Mouse (Mus musculus) embryonic fibroblast, embryonic 13.5 days (primary cell): Measurements from ENCODE around the gene Adgrg5. TPM values are rescaled to one million over a fixed set of nuclear protein-coding genes. Genes with fewer than 3 reads are reported as not detected.

ENCODE experiments used
- H3K27ac ChIP-seq: 2 replicates; pipeline ENCODE4 v1.5.1; 2012; ENCODE audit warnings: low read length, control low read depth, inconsistent platforms; ENCODE audit not compliant: insufficient read depth
- H3K4me1 ChIP-seq: 2 replicates; pipeline ENCODE4 v1.6.1; 2011; ENCODE audit warnings: low read length; ENCODE audit not compliant: control insufficient read depth, insufficient read depth
- H3K4me3 ChIP-seq: 2 replicates; pipeline ENCODE4 v1.5.1; 2011; ENCODE audit warnings: mild to moderate bottlenecking, control low read depth, low read length; ENCODE audit not compliant: insufficient read depth
- CTCF ChIP-seq: IDR thresholded peaks from 2 replicates; pipeline ENCODE4 v1.5.1; 2011; ENCODE audit warnings: mild to moderate bottlenecking, control low read depth, low read length, moderate library complexity, borderline replicate concordance; ENCODE audit not compliant: insufficient read depth
- POLR2A ChIP-seq: IDR thresholded peaks from 2 replicates; pipeline ENCODE4 v1.6.1; 2011; ENCODE audit warnings: low read depth, mild to moderate bottlenecking, control low read depth, low read length, moderate library complexity
- polyA plus RNA-seq: library from polyadenylated mRNA; stranded (reverse); fragments of >200 nt; gene quantifications from 2 replicates; pipeline ENCODE4 v1.2.4, GENCODE M21; 2011; ENCODE audit warnings: low read depth; ENCODE audit not compliant: missing spikeins, insufficient read length

The Adgrg5 gene
- polyA plus RNA-seq, 1 experiment, result 0.49 TPM

DNA sequence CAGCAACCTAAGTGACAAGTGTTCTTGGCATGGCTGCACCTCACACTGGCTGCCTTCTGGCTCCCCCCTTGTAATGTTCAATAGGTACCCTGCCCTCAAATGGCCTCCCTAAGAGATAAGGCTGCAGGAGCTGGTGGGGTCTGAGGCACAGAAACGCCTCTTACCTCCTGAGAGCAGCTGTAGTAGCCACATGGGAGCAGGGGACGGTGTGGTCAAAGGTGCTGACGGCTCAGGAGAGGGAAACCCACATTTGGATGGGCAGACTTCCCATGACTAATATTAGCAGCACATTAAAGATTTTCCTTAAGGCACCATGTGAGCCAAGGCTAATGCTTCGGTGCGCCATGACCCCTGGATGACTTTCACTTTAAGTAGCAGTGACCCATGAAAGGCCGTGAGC, 22.9 kb upstream of the Adgrg5 start:
- Histone ChIP-seq H3K4me1 (peaks cover 16% of the 10 kb centered on the region; the same call in 1 of the 2 replicates), H3K4me3 (no peak overlapping the region), H3K27ac (no peak overlapping the region)
- TF ChIP-seq POLR2A, result no peak
- no peak for TF ChIP-seq CTCF

DNA sequence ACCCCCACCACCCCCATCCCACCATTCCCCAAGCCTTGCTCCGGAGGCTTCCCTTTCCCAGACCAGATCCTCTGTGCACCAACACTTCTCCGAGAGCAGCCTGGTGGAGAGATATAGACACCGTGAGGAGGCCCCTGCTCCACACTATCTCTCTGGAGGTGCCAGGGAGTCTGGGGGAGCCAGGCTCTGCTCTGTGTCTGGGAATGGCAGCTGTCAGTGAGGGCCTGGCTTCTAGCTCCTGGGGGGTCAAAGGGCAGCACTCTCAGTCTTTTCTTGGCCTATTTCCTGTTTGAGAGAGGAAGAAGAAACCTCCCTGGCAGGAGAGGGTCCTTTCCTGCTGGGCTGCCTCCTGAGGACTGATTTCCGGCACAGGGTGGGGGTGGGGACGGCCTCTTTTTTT, 22.5 kb upstream of the Adgrg5 start:
- Histone ChIP-seq H3K4me1 (peaks cover 17% of the 10 kb centered on the region; the same call in 1 of the 2 replicates), H3K27ac (no peak overlapping the region), H3K4me3 (no peak overlapping the region)
- TF ChIP-seq POLR2A (no peak), CTCF (no peak)

DNA sequence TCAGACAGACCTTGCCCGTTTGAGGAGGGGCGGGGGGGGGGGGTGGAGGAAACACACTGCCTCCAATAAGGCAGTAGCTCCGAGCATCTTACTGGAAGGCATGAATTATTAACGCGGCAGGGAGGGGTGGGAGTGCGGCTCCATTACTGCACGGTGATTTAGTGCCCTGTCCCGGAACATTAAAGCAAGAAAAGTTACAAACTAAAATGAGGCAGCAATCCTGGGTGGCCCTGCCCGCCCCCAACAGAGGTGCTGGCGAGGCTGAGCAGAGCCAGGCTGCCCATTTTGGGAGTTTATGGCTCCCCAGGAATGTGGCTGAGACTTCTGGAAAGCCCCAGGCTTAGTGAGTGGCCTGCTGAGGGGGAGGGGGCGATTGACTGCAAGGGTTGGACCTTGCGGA, 19.8 kb upstream of the Adgrg5 start:
- H3K27ac ChIP-seq, result 0 out of 2 replicates have a peak overlapping the region, but pooled peaks have one; percentile 1
- TF ChIP-seq CTCF, result no peak
- no peak for TF ChIP-seq POLR2A
- H3K4me1 ChIP-seq, result peaks cover 17% of the 10 kb centered on the region; the same call in 1 of the 2 replicates
- H3K4me3 ChIP-seq, result no peak overlapping the region

DNA sequence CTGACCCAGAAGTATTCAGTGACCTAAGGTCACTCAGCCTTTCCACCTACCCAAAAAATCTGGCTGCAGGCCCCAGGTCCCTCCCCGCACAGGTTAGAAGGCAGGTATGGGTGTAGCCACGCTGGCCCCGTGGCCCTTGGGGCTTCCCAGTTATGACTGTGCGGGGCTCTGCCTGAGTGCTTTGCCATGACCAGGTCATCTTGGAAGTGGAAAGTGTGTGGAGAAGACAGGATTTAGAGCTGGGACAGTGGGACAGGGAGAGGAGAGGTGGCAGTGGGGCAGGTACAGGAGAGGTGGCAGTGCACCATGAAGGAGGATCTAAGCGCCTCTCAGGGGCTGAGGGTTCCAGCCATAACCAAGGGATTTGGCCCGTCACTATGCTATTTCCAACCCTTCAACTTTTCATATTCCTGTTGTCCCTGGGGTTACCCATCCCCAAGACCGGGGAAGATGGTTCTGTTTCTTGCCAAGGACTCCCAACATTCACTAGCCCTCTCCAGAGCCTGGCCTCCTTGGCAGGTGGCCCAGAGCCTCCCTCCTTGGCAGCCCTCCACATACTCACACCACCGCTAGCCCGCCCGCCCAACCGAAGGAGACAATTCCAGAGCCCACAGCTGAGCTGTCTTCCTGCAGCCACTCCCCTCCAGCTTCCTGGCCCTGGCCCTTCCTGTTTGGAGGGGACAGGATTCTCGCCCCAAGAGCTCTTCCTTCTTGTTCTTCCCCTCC, 18.9 kb upstream of the Adgrg5 start:
- Histone ChIP-seq H3K4me3 (no peak overlapping the region), H3K27ac (0 out of 2 replicates have a peak overlapping the region, but pooled peaks have one; percentile 1), H3K4me1 (peaks cover 17% of the 10 kb centered on the region; the same call in 1 of the 2 replicates)
- TF ChIP-seq CTCF, result no peak
- no peak for TF ChIP-seq POLR2A

DNA sequence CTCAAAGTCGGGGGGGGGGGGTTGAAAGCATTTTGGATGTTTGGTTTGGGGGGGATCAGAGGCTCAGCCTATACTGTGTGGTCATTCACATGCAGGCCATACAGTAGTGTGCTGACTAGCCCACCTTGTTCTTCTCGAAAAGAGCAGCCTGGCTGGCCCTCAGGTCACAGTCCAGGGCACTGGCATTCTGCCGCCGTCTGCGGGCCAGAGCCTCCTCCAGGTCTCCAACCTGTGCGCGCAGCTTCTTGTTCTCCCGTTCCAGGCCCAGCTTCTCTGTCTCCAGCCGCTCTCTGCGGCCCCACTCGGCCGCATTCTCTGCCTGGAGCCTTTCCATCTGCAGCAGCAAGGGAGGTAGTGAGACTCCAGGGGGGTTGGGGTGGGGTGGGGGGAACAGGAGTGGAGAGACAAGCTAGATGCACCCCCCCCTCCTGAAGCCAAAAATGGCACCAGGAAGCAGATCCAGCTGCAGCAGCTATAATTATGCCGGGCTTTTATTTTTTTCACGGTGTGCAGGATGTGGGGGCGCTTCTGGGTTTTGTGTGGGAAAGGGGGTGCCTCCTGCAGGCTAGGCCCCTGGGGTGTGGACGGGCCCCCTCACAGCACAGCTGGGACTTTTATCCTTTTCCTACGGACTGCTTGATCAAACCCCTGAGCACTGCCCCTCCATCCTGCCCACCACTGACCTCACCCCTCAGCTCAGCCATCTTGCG, 15.7 kb upstream of the Adgrg5 start:
- Histone ChIP-seq H3K4me1 (peaks cover 12% of the 10 kb centered on the region; the same call in 1 of the 2 replicates), H3K4me3 (no peak overlapping the region), H3K27ac (no peak overlapping the region)
- TF ChIP-seq CTCF, result no peak
- TF ChIP-seq POLR2A, result no peak

DNA sequence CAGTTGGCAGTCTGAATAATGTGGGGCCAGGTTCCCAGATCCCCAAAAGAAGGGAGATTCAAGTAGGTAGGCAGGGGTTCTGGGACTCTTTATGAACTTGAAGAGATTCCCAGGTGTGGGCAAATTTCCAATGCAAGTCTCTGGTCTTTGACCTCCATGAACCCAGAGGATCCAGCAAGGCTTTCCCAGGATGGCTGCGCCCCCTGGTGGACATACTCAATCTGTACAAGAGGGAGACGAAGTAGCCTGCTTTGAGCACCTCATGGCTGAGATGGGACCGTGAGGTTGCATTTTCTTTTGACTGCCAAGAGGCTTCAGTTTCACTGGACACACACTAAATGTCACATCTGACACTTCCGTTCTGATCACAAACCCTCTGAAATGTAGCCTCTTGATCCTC, 14.6 kb upstream of the Adgrg5 start:
- Histone ChIP-seq H3K4me3 (no peak overlapping the region), H3K27ac (no peak overlapping the region), H3K4me1 (peaks cover 16% of the 10 kb centered on the region; the same call in 1 of the 2 replicates)
- peak; percentile 76 for TF ChIP-seq CTCF
- TF ChIP-seq POLR2A, result no peak

DNA sequence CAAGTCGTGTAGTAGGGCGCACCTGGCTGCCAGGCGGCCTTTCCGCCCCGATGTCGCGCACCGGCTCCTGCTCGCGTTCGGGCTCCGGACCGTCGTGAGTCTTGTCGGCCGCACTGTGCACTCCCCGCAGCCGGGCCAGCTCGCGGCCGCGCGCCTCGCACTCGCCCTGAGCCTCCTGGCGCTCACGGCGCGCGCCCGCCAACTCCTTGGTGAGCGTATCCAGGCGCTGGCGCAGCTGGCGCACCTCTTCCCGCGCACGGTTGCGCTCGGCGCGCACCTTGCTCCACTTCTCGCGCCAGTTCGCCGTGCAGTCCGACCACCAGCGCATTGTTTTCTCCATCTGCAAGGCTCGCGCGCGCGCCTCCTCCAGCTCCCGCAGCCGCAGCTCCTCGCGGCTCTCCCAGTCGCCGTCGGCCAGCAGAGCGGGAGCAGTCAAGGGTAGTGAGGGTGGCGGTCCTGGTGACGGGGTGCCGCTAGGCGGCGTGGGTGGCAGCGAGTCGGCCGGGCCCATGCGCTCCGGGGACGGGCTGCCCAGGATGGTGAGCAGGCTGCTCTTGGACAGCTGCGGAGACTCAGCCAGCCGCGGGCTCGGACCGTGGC, 10.3 kb upstream of the Adgrg5 start:
- H3K4me1 ChIP-seq, result peaks cover 18% of the 10 kb centered on the region
- H3K4me3 ChIP-seq, result no peak overlapping the region
- TF ChIP-seq POLR2A, result no peak
- TF ChIP-seq CTCF, result peak; percentile 9; the same call in 1 of the 2 replicates
- peak overlapping the region; percentile 67; the same call in 1 of the 2 replicates for H3K27ac ChIP-seq

DNA sequence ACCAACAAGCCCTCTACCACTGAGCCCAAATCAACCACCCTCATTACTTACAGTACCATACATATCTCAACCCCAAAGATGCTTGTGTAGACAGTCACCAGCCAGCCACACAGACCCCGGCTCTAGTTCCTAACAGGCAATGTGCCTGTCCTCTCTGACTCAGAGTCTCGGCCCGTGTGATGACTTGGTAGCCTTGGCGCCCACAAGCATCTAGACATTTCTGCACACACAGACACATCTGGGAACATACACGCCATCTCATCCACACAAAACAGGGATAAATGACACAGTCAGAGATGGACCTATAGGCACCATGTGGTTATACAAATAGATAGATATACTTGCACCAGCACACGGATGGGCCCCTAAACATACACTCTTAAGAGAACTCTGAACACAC, 9.2 kb upstream of the Adgrg5 start:
- TF ChIP-seq CTCF, result no peak
- peak; percentile 22; the same call in 1 of the 2 replicates for TF ChIP-seq POLR2A
- H3K4me1 ChIP-seq, result peaks cover 18% of the 10 kb centered on the region
- H3K27ac ChIP-seq, result peak overlapping the region; percentile 82
- H3K4me3 ChIP-seq, result no peak overlapping the region

DNA sequence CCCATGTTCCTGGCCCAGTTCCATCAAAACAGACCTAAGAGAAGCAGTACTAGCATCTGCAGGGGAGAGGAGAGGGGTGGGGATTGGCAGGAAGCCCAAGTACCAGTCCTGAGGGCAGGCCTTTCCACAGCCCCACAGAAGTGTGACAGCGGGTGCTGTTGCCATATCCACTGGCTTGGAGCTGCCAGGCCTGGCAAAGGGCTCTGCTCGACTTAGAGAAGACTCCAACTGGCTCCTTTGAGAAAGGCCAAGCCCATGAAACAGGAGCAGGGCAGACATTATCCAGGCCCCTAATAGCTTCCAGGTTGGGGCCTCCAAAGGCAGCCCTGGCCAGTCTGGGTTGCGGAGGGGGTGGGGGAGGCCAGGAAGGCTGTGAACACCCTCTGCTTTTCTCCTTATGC, 8.8 kb upstream of the Adgrg5 start:
- Histone ChIP-seq H3K27ac (peak overlapping the region; percentile 82), H3K4me1 (peaks cover 18% of the 10 kb centered on the region), H3K4me3 (no peak overlapping the region)

More for the DNA sequence above, 8.8 kb upstream of the Adgrg5 start:
- TF ChIP-seq CTCF (no peak), POLR2A (0 out of 2 replicates have a peak, but pooled peaks have one; percentile 4)
